ENCODE assay signal across 17 mouse cellular contexts in genomic region chr1:77497506-77497905, GRCm38 (mm10). TPM values are rescaled to one million over a fixed set of nuclear protein-coding genes. Genes with fewer than 3 reads are reported as not detected.
DNase-seq lines count a peak whose midpoint lies in the region; ATAC-seq and TF ChIP-seq lines count a peak whose summit lies in the region.
"Had no signal": no experiment of that assay in that cellular context is flagged by ENCODE, and none has a peak within 500 bp of the region (broad histone marks: within the 10 kb centered on the region; RNA-seq: fewer than 3 reads in every experiment).

No protein-coding gene starts in this region.

- peak overlapping the region; percentile 0; the same call in 1 of the 2 replicates for H3K4me2 ChIP-seq in neural tube, embryonic 11.5 days (ENCODE audit: low read depth)
- peak overlapping the region; percentile 31 for H3K4me2 ChIP-seq in forebrain, postnatal 0 days (ENCODE audit: low read depth)
- peak overlapping the region; percentile 39; the same call in 1 of the 2 replicates for H3K4me2 ChIP-seq in limb, embryonic 13.5 days (replicated peaks)

- WGBS in neural tube, embryonic 11.5 days, result 38% methylated on average over 4 of the region's 4 CpGs
- 27% methylated on average over 4 of the region's 4 CpGs for WGBS in forebrain, postnatal 0 days
- WGBS in limb, embryonic 13.5 days, result 48% methylated on average over 4 of the region's 4 CpGs

- no peaks in the 10 kb centered on the region for H3K36me3 ChIP-seq in neural tube, embryonic 11.5 days (ENCODE audit: control insufficient read depth, insufficient read depth, low read length)
- no peaks in the 10 kb centered on the region for H3K36me3 ChIP-seq in forebrain, postnatal 0 days (ENCODE audit: insufficient read depth)
- peaks cover 19% of the 10 kb centered on the region for H3K36me3 ChIP-seq in limb, embryonic 13.5 days
- H3K36me3 ChIP-seq: stomach, embryonic 15.5 days had no signal

- DNase-seq in neural tube, embryonic 11.5 days (ENCODE audit: low spot score), result no peak
- DNase-seq in neural tube, embryonic 10.5 days (ENCODE audit: extremely low spot score, low spot score), result no peak
- DNase-seq in forebrain, postnatal 0 days, result no peak
- no peak for DNase-seq in adrenal gland, adult 2 months
- DNase-seq in adrenal gland, postnatal 25 days, result no peak
- no peak for DNase-seq in thymus, postnatal 4 days
- DNase-seq: adrenal gland, postnatal 36 days; cerebellum, postnatal 14 days; gastrocnemius, adult 2 months; kidney, postnatal 25 days; spleen, adult 18-20 months had no signal

- ATAC-seq in neural tube, embryonic 11.5 days (ENCODE audit: insufficient read depth, low FRiP score, low TSS enrichment), result no peak
- no peak for ATAC-seq in forebrain, postnatal 0 days
- no peak for ATAC-seq in limb, embryonic 13.5 days (ENCODE audit: low FRiP score, low read depth)
- ATAC-seq: intestine, postnatal 0 days; lung, postnatal 0 days had no signal

- H3K4me1 ChIP-seq in neural tube, embryonic 11.5 days (ENCODE audit: control insufficient read depth, insufficient read depth, low read length), result peaks cover 50% of the 10 kb centered on the region
- H3K4me1 ChIP-seq in forebrain, postnatal 0 days (ENCODE audit: insufficient read depth), result peaks cover 32% of the 10 kb centered on the region
- H3K4me1 ChIP-seq in limb, embryonic 13.5 days, result peaks cover 62% of the 10 kb centered on the region

- H3K4me3 ChIP-seq in neural tube, embryonic 11.5 days (ENCODE audit: low read depth, low read length), result no peak overlapping the region
- no peak overlapping the region for H3K4me3 ChIP-seq in forebrain, postnatal 0 days (ENCODE audit: low read depth, low read length)
- no peak overlapping the region for H3K4me3 ChIP-seq in limb, embryonic 13.5 days
- H3K4me3 ChIP-seq: gastrocnemius, adult 2 months; stomach, embryonic 15.5 days had no signal

- no peak for TF ChIP-seq CTCF in forebrain, postnatal 0 days (IDR thresholded peaks at IDR 0.05; ENCODE audit: low read depth)

- H3K9me3 ChIP-seq in neural tube, embryonic 11.5 days (ENCODE audit: control insufficient read depth, low read length), result no peaks in the 10 kb centered on the region
- H3K9me3 ChIP-seq in forebrain, postnatal 0 days (ENCODE audit: low read length), result no peaks in the 10 kb centered on the region
- H3K9me3 ChIP-seq in limb, embryonic 13.5 days, result no peaks in the 10 kb centered on the region
- H3K9me3 ChIP-seq: heart, embryonic 10.5 days; stomach, embryonic 15.5 days had no signal

- no peaks in the 10 kb centered on the region for H3K27me3 ChIP-seq in neural tube, embryonic 11.5 days (ENCODE audit: control insufficient read depth, insufficient read depth, low read length)
- no peaks in the 10 kb centered on the region for H3K27me3 ChIP-seq in forebrain, postnatal 0 days (ENCODE audit: insufficient read depth, low read length)
- H3K27me3 ChIP-seq in limb, embryonic 13.5 days, result no peaks in the 10 kb centered on the region
- H3K27me3 ChIP-seq: stomach, embryonic 15.5 days had no signal

- H3K27ac ChIP-seq in neural tube, embryonic 11.5 days (ENCODE audit: low read depth, low read length), result peak overlapping the region; percentile 70
- 0 out of 2 replicates have a peak overlapping the region, but pooled peaks have one; percentile 62 for H3K27ac ChIP-seq in forebrain, postnatal 0 days (ENCODE audit: low read depth, low read length)
- no peak overlapping the region for H3K27ac ChIP-seq in limb, embryonic 13.5 days
- H3K27ac ChIP-seq: gastrocnemius, adult 2 months; liver, embryonic 14.5 days; stomach, embryonic 15.5 days had no signal

- H3K9ac ChIP-seq in neural tube, embryonic 11.5 days (ENCODE audit: low read length), result no peak overlapping the region
- no peak overlapping the region for H3K9ac ChIP-seq in forebrain, postnatal 0 days
- H3K9ac ChIP-seq in limb, embryonic 13.5 days, result no peak overlapping the region
- H3K9ac ChIP-seq: liver, embryonic 14.5 days; stomach, embryonic 15.5 days had no signal

RNA-seq across cellular contexts. Expression of gene Epha4, which starts 17.4 kb away (rescaled TPM):
- polyA plus RNA-seq in neural tube, embryonic 11.5 days (2014; fragmentation: Nextera tagmentation; extraction: Ambion mirVana), result 23.1 and 26.6 TPM in 2 replicates
- total RNA-seq in forebrain, postnatal 0 days (2014; rRNA removed), result 111 and 118 TPM in 2 replicates
- 45.9 and 58.7 TPM in 2 replicates for polyA plus RNA-seq in forebrain, postnatal 0 days (2015; fragmentation: Nextera tagmentation; extraction: Ambion mirVana)
- polyA plus RNA-seq in limb, embryonic 13.5 days (2015; fragmentation: Nextera tagmentation; extraction: Ambion mirVana), result 58.9 and 59.5 TPM in 2 replicates
- 1 to 10 TPM; 2.1 to 2.8 TPM for total RNA-seq in adrenal gland, adult 2 months (2021)
- polyA plus RNA-seq in adrenal gland, adult 2 months (2012; rRNA removed), result 0.74 and 1.3 TPM in 2 replicates
- total RNA-seq in adrenal gland, postnatal 25 days (2021), result 2.7 TPM in 2 replicates

Comparison
In these comparisons a context has a peak if more than half of its experiments do, and no peak if none do; other contexts are left out.
1. RNA of gene Epha4, which starts 17.4 kb away (polyA plus RNA-seq): 58.9 to 59.5 TPM in limb, embryonic 13.5 days, 45.9 to 58.7 TPM in forebrain, postnatal 0 days and 23.1 to 26.6 TPM in neural tube, embryonic 11.5 days; 0.74 to 1.3 TPM in adrenal gland, adult 2 months; every median in the first group is over 10 times any median in the second.
2. Peak in every context shown above with its lines, with median percentiles within 50 percentile points of each other: H3K4me2 ChIP-seq.